Mouse (Mus musculus) thymus, postnatal 25 days (tissue): ENCODE results near the gene Bgn.

Experiments used
- DNase-seq: peaks from one replicate; pipeline ENCODE4 v3.0.0; 2022

Bgn gene

DNA sequence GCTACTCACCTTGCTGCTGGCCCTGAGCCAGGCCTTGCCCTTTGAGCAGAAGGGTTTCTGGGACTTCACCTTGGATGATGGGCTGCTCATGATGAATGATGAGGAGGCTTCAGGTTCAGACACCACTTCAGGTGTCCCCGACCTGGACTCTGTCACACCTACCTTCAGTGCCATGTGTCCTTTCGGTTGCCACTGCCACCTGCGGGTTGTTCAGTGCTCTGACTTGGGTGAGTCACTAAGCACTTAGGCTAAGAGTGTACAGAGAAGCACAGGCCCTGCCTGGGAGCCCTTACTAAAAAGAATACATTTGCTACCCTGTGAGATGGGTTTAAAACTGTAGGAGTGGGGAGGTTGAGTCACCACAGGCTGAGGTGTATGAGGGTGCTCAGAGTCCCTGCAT, 7.4 kb downstream of the Bgn start:
- no peak for DNase-seq

DNA sequence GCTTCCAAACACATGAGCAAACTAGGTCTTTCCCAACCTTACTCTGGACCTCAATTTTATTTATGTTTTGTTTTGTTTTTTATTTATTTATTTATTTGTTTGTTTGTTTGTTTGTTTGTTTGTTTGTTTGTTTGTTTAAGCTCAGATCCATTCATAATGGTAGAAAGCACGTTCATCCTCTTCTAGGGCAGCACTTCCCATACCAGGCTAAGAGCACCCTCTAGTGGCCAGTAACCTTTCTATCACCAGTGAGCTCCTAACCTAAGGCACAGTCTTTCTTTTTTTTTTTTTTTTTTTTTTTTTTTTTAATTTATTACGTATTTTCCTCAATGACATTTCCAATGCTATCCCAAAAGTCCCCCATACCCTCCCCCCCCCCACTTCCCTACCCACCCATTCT, 10.2 kb downstream of the Bgn start:
- DNase-seq = peak; percentile 43

DNA sequence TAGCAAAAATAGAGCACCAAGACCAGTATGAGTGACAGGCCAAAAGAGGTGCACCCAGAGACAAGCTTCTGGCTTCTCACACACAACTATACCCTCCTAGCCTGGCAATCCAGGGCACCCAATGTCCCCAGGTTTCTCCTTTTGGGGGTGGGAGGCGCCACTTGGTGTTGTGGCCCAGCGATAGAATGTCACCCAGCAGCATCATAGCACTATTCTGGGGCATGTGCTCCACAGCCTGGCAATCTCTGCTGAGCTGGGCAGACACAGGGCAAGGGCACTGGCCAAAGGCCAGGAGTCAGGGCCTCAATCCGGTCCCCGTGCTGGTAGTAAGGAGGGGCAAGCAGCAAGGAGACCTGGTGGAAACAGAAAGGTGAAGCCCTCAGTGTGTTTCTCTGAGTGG, 13.3 kb downstream of the Bgn start:
- no peak for DNase-seq

DNA sequence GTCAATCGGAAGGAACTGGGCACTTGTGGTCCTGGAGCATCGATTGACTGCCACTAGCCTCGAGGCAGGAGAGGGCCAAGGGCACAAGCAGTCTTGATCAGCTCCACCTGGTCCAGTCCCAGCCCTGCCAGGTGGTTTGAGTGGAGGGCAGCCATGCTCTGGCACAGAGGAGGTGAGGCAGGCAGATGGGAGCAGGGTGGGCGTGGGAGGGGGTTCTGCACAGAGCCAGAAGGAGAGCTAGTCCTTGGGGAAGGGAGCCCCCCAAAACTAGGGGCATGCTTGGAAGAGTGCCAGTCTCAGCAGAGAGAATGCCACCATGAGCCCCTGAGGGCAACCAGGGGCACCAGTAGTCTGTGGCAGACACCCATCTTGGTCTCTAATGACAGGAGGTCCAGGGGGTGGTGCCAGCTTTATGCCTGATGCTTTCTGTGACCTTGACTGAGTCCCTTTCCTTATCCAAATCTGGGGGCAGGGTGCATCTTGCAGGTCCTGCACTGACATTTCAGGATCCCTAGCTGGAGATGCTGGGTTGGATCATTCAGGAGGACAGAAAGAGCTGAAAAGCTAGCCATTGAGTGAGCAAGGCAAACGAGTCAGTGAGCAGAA, 21.8 kb downstream of the Bgn start:
- no peak for DNase-seq

DNA sequence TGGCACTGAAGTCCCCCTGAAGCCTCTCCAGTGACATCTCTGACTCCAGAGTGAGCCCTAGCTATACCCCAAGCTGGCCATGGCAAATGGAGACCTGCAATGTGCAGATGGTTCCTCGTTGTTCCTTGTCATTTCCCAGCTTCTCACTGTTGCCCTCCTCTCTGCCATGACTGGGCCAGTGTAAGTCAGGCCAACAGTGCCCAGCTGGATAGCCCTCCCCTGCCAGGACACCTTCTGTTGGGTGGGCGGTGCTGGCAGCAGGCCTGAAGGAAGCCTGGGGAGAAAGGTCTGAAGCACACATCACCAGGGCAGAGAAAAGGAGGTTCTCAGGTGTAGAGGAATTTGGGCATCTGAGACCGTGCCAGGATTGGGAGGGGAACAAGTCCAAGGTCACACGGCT, 23.2 kb downstream of the Bgn start:
- no peak for DNase-seq

DNA sequence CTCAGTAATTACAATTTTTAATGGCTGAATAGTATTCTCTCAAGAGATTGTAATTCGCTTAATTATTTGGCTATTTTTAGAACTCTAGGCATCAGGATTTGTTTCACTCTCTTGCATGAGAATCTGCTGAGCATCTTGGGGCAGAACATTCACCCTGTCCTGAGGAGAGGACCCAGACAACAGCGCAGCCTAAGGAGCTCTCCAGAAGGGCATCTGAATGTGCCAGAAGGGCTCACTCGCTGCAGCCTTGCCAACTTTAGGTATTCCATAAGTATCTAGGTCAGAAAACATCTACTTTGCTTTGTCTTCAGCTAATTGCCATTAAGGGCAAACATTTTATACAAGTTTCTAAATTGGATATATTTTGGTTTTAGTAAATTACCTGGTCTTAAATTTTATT, 25.8 kb downstream of the Bgn start:
- DNase-seq = no peak

DNA sequence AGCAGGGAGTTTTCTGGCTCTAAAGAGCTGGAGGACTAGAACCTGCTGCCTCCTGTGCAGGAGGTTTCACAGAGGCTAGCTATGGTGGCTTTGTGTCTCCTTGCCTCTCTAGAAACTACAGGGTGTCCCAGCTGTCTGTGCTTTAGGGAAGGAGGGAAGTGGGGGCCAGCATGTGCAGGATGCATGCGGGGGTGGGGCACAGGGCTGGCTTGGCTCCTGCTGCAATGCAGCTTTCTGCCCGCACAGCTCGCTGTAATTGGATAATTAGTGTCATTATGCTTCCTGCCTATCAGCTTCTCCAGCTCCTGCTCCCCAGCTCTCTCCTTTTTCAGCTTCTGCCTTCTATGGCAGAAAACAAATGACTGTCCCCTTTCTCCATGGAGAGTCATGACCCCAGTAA, 29.5 kb downstream of the Bgn start:
- no peak for DNase-seq

DNA sequence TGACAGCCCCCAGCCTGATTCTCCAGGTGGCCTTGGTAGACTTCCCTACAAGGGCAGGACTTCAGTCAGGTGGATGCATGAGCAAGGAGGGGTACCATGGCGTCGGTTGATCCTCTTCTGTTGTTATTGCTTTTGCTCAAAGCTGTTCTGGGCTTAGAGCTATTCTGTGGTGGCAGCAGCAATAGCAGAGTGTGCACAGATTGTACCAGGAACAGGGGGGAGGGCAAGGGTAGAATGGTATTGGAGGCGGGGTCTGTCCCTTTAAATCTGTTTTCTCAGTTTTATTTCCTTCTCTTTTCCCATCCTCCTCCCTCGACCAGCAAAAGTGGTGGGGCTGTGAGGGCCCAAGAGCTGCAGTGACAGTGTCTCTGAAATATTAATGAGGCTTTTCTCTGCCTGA, 33.2 kb downstream of the Bgn start:
- no peak for DNase-seq

DNA sequence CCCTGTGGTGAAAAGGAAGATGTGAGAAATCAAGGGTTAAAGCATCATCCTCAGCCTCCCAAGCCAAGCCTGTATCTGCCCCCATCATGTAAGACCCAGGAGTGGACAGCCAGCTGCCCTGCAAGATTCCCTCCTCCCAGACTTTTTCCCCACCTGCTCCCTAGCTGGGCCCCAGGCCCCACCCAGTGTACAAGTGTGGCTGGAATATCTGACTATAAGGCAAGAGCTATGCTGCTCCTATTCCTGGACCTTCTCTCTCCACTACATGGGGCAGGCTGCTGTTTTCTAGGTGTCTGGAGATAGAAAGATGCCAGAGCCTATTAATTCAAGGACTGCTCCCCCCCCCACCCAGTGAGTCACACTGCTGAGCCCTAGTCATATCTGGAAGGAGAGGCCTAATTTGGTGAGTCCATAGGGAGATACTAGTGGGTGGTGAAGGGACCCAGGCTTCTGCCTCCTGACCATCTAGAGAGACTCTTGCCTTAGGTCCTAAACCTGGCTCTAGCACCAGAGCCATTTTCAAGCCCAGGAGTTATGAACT, 33.7 kb downstream of the Bgn start:
- DNase-seq = no peak

DNA sequence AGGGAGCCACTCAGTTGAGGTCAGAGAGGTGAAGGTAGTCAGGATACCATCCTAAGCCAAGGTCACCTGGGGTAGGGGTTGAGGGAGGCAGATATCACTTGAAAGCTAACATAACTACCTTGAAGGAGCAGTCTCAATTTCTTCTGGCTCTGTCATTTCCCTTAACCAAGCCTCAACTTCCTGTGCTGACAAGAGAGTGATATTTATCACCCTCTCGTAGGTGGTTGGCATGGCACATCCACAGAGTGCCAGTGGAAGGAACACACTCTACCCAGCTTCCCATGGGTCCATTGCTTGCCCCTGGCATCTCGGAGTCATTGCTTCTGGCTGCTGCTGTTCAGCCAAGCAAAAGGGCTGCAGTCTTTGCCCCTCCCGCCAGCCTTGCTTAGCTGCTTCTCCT, 37.3 kb downstream of the Bgn start:
- no peak for DNase-seq

DNA sequence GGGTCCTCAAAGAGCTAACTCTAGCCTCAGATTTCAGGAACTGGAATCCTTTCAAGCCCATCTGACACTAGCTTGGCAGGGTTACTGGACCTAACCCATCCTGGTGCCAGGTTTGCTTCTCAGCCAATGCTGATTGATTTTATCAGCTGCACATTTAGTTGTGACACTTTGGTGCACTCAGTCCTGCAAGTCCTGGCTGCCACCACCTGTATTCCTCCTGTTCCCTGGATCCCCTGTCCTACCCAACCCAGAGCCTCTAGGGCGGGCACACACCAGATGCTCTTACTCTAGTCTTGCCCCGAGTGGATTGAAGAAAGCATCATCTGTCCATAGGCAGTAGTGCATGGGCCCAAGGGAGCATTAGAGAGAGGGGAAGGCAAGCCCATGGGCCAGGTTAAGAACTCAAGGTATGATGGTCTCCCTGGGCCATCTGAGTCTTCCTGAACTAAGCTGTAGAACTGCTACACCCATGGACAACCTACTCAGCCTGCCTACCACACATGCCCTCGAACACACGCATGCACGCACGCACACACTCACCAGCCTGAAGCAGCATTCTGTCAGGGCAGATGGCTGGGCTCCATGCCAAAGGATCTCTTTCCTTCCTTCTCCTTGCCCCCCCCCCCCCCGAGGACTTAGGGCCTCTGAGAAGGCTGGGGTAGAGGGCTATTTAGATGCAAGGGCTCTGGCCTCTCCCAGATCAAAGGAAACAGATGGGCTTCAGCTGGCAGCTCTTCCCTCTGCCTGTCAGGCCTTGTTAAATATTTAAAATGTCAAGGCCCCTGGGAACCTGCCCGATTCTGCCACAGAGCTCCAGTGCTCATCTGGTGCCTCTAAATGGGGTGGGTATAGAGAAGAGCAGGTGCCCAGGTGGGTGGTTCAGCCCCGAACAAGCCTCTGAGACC, 41.2 kb downstream of the Bgn start:
- no peak for DNase-seq

DNA sequence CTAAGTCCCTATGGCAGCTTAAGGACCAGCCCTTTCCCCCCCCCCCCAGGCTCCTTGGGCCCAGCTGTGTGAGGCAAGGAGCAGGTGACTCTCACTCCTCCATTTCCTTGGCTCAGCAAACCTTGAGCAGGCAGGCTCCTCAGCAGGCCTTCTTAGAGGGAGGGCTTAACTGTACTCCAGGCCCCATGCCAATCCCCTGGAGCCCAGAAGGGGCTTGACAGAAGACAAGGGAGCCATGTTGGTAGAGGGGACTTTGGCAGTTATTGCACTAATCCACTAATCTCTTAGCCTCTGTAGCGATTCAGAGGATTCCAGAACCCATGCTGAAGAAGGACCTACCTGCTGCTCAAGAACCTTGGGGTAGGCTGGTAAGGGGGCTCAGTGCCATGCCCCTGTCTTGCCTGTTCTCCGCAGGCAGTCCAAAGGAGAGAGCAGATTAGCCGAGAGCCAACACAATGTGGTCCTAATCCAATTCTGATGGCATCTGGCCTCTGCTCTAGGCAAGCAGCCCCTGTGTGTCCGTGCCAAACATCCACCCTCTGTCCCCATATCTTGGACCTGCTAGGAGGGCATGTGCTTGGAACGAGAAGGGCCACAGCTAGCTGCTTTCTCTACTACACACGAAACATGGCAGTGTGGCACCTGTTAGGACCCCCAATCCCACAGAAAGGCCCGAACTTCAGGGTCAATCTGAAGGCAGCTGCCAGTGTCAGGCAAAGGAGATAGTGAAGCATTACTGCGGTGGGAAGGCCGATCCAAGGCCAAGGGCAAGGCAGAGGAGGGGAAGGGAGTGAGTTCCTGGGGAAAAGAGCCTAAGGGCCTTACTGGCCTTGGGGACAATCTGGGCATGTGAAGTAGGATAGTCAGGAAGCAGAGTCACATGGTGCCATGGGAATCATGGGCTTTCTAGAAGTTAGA, 42.1 kb downstream of the Bgn start:
- no peak for DNase-seq

DNA sequence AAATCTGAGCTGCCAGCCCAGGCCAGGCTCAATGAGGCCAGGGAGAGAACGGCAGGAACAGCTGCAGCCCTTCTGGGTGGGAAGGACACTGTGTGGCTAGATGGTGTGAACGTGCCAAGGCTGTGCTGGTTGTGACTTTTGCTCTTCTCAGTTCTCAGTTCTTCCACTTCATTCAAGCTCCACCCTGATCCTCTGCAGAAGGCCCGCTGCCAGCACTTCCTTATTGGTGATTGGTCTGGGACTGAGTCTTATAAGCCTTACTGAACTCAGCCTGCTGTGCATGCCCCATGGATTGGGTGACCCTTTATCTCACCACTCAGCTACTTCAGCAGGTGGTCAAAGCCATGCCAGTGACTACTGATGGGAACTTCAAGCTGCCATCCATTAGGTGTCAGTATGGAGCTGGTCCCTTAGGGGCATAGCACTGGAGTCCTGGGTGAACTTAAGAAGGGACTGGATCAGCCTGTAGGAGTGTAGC, 43.0 kb downstream of the Bgn start:
- DNase-seq = peak; percentile 1

DNA sequence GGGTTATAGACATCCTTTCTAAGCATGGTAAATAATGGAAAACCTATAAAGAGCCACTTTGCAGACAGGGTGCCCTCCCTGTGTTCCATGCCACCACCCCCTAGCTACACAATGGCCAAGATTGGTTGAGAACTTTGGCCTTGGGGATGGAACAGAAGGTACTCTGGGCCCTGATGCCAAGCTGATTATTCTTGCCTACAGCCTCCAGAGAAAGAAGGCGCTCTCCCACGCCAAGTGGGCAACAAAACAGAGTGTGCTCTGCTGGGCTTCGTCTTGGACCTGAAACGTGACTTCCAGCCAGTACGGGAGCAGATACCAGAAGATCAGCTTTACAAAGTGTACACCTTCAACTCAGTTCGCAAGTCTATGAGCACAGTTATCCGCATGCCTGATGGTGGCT, 54.5 kb downstream of the Bgn start:
- DNase-seq = no peak

DNA sequence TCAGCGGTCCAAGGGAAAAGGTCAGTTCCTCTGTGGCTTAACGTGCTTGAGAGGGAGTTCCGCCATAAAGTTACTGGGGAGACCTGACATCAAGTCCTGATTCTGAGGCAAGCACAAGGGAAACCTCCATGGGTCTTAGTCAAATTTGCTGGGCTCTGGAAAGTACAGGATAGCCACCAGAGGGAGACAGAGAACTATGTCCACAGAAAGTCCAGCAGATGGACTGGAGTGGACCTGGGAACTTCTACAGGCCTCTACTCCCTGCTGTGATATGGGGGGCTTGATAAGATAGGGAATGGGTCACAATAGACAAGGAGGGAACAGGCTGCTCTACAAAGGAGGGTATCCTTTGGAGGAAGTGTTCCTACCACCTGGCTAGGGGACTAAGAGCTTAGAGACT, 59.9 kb downstream of the Bgn start:
- DNase-seq = no peak
